Mouse (Mus musculus): ENCODE measurements around the gene Capn8. TPM values are rescaled to one million over a fixed set of nuclear protein-coding genes. Genes with fewer than 3 reads are reported as not detected.
A peak's percentile ranks its signal among the peaks of the same experiment; 100 is the strongest.
"Not testable (repeated sequence)": the region's sequence is repeated elsewhere in the genome, so short reads cannot be mapped to it uniquely, and the experiment has no call there.

The Capn8 gene
- polyA plus RNA-seq, 1 experiment from 2014 or later = not detected

- H3K4me2 ChIP-seq (ENCODE audit: low read length) = no peak overlapping the region
- no peak overlapping the region for H3K27ac ChIP-seq (replicated peaks; ENCODE audit: low read depth, low read length)
- ATAC-seq (ENCODE audit: low FRiP score, low TSS enrichment) = no peak
- H3K4me1 ChIP-seq (ENCODE audit: control insufficient read depth, insufficient read depth, low read length) = peaks cover 10% of the 10 kb centered on the region
- 77% methylated on average over 4 of the region's 4 CpGs for WGBS
- no peak overlapping the region for H3K9ac ChIP-seq (replicated peaks; ENCODE audit: low read length)
- H3K36me3 ChIP-seq (ENCODE audit: control insufficient read depth, insufficient read depth, low read length) = no peaks in the 10 kb centered on the region
- DNase-seq = no peak
- no peaks in the 10 kb centered on the region for H3K9me3 ChIP-seq (ENCODE audit: control insufficient read depth, low read length)
- no peaks in the 10 kb centered on the region for H3K27me3 ChIP-seq (ENCODE audit: control insufficient read depth, insufficient read depth, low read length)
- H3K4me3 ChIP-seq (replicated peaks; ENCODE audit: low read depth, low read length) = no peak overlapping the region
These were observed 75.3 kb downstream of the Capn8 start for GRCm38 (mm10) chr1:182640094-182640493.

GRCm38 (mm10) chr1:182642779-182643178 is 78.0 kb downstream of the Capn8 start:
- WGBS = 58% methylated on average over 2 of the region's 2 CpGs
- no peaks in the 10 kb centered on the region for H3K9me3 ChIP-seq (ENCODE audit: control insufficient read depth, low read length)
- no peak overlapping the region for H3K27ac ChIP-seq (replicated peaks; ENCODE audit: low read depth, low read length)
- ATAC-seq (ENCODE audit: low FRiP score, low TSS enrichment) = no peak
- H3K36me3 ChIP-seq (ENCODE audit: control insufficient read depth, insufficient read depth, low read length) = no peaks in the 10 kb centered on the region
- no peak overlapping the region for H3K4me3 ChIP-seq (replicated peaks; ENCODE audit: low read depth, low read length)
- DNase-seq = no peak
- peaks cover 13% of the 10 kb centered on the region for H3K4me1 ChIP-seq (ENCODE audit: control insufficient read depth, insufficient read depth, low read length)
- no peaks in the 10 kb centered on the region for H3K27me3 ChIP-seq (ENCODE audit: control insufficient read depth, insufficient read depth, low read length)
- no peak overlapping the region for H3K4me2 ChIP-seq (ENCODE audit: low read length)
- no peak overlapping the region for H3K9ac ChIP-seq (replicated peaks; ENCODE audit: low read length)

DNA sequence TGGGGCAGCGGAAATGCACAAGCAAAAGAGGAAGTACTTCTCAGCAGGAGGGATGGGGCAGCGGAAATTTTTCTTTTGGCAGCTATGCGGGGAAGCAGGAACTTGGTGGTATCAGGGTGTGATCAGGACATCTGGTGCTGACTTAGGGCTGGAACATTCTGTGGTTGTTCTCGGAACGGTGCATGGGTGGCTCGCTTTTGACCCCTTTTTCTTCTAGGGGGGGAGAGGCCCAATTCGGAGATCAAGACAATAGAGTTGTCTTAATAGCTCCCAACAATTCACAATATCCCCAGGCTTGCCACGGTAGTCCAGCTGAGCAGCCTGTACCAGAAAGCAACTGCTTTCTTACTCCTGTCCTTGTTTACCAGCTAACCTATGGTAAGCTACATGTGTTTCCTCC is 79.6 kb downstream of the Capn8 start:
- H3K36me3 ChIP-seq (ENCODE audit: control insufficient read depth, insufficient read depth, low read length); H3K27me3 ChIP-seq (ENCODE audit: control insufficient read depth, insufficient read depth, low read length); H3K4me3 ChIP-seq (replicated peaks; ENCODE audit: low read depth, low read length); H3K4me2 ChIP-seq (ENCODE audit: low read length); H3K9me3 ChIP-seq (ENCODE audit: control insufficient read depth, low read length); ATAC-seq (ENCODE audit: low FRiP score, low TSS enrichment); H3K9ac ChIP-seq (replicated peaks; ENCODE audit: low read length); DNase-seq: not testable (repeated sequence)
- WGBS = 80% methylated on average over 8 of the region's 8 CpGs
- Histone ChIP-seq H3K4me1 (ENCODE audit: control insufficient read depth, insufficient read depth, low read length) (peaks cover 13% of the 10 kb centered on the region), H3K27ac (replicated peaks; ENCODE audit: low read depth, low read length) (peak overlapping the region; percentile 49; the same call in 1 of the 2 replicates)

GRCm38 (mm10) chr1:182645211-182645668 is 80.4 kb downstream of the Capn8 start:
- Histone ChIP-seq H3K4me2 (ENCODE audit: low read length) (no peak overlapping the region), H3K9ac (replicated peaks; ENCODE audit: low read length) (no peak overlapping the region), H3K4me3 (replicated peaks; ENCODE audit: low read depth, low read length) (no peak overlapping the region), H3K9me3 (ENCODE audit: control insufficient read depth, low read length) (no peaks in the 10 kb centered on the region), H3K27ac (replicated peaks; ENCODE audit: low read depth, low read length) (peak overlapping the region; percentile 49), H3K27me3 (ENCODE audit: control insufficient read depth, insufficient read depth, low read length) (no peaks in the 10 kb centered on the region), H3K36me3 (ENCODE audit: control insufficient read depth, insufficient read depth, low read length) (no peaks in the 10 kb centered on the region), H3K4me1 (ENCODE audit: control insufficient read depth, insufficient read depth, low read length) (peaks cover 13% of the 10 kb centered on the region)
- WGBS = 42% methylated on average over 6 of the region's 6 CpGs
- ATAC-seq (ENCODE audit: low FRiP score, low TSS enrichment) = peak; percentile 55; the same call in 1 of the 2 replicates
- DNase-seq = peak; percentile 71

DNA sequence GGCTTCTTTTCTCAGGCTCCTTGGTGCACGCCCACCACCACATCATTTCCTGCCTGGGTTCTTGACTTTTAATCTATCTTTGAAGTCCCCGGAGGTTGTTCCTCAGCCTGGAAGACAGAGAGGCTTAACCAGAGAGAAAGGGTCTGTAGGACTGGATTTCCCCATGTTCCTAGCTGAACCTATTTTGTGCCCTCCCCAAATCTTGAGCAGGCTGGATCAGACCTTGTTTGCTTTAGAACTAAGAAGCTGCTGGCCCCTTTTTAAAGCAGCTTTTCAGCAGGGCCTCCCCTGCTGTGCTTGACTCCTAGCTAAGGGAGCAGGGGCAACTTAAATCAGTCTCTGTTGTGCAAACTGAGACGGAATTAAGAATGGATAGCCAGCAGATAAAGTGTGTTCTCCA is 82.0 kb downstream of the Capn8 start:
- Histone ChIP-seq H3K4me1 (ENCODE audit: control insufficient read depth, insufficient read depth, low read length) (peaks cover 13% of the 10 kb centered on the region), H3K9me3 (ENCODE audit: control insufficient read depth, low read length) (no peaks in the 10 kb centered on the region), H3K36me3 (ENCODE audit: control insufficient read depth, insufficient read depth, low read length) (no peaks in the 10 kb centered on the region), H3K9ac (replicated peaks; ENCODE audit: low read length) (no peak overlapping the region), H3K4me2 (ENCODE audit: low read length) (no peak overlapping the region), H3K27ac (replicated peaks; ENCODE audit: low read depth, low read length) (no peak overlapping the region), H3K27me3 (ENCODE audit: control insufficient read depth, insufficient read depth, low read length) (no peaks in the 10 kb centered on the region), H3K4me3 (replicated peaks; ENCODE audit: low read depth, low read length) (no peak overlapping the region)
- DNase-seq (no peak), ATAC-seq (ENCODE audit: low FRiP score, low TSS enrichment) (no peak)
- WGBS = 29% methylated on average over 3 of the region's 3 CpGs

GRCm38 (mm10) chr1:182657760-182658159 is 93.0 kb downstream of the Capn8 start:
- Histone ChIP-seq H3K9me3 (ENCODE audit: control insufficient read depth, low read length) (no peaks in the 10 kb centered on the region), H3K36me3 (ENCODE audit: control insufficient read depth, insufficient read depth, low read length) (no peaks in the 10 kb centered on the region), H3K27ac (replicated peaks; ENCODE audit: low read depth, low read length) (no peak overlapping the region), H3K9ac (replicated peaks; ENCODE audit: low read length) (no peak overlapping the region), H3K4me1 (ENCODE audit: control insufficient read depth, insufficient read depth, low read length) (no peaks in the 10 kb centered on the region), H3K4me2 (ENCODE audit: low read length) (no peak overlapping the region), H3K27me3 (ENCODE audit: control insufficient read depth, insufficient read depth, low read length) (no peaks in the 10 kb centered on the region), H3K4me3 (replicated peaks; ENCODE audit: low read depth, low read length) (no peak overlapping the region)
- WGBS = 30% methylated on average over 6 of the region's 6 CpGs
- ATAC-seq (ENCODE audit: low FRiP score, low TSS enrichment) = no peak
- DNase-seq = peak; percentile 74

DNA sequence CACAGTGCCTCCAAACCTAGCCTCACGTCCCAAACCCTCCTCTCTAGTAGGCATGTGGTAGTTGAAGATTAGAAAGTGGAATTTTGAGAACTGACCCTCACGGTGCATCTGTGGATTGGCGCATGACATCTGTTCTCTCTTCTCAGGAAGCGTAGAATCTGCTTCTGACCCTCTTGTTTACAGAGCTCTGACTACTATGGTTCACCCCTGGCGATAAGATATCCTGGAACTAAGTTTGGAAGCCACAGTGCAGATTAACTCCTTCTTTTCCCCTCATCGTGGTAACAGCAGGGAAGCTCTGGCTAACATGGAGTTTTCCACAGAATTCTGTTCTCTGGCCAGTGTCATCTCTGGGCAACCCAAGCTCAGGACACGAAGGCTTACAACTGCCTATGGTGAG is 95.6 kb downstream of the Capn8 start:
- DNase-seq (no peak), ATAC-seq (ENCODE audit: low FRiP score, low TSS enrichment) (no peak)
- no peaks in the 10 kb centered on the region for H3K9me3 ChIP-seq (ENCODE audit: control insufficient read depth, low read length)
- H3K4me1 ChIP-seq (ENCODE audit: control insufficient read depth, insufficient read depth, low read length) = peaks cover 6% of the 10 kb centered on the region; the same call in 1 of the 2 replicates
- H3K27me3 ChIP-seq (ENCODE audit: control insufficient read depth, insufficient read depth, low read length) = no peaks in the 10 kb centered on the region
- H3K36me3 ChIP-seq (ENCODE audit: control insufficient read depth, insufficient read depth, low read length) = no peaks in the 10 kb centered on the region
- 81% methylated on average over 7 of the region's 7 CpGs for WGBS
- H3K4me2 ChIP-seq (ENCODE audit: low read length) = no peak overlapping the region
- H3K9ac ChIP-seq (replicated peaks; ENCODE audit: low read length) = no peak overlapping the region
- no peak overlapping the region for H3K27ac ChIP-seq (replicated peaks; ENCODE audit: low read depth, low read length)
- no peak overlapping the region for H3K4me3 ChIP-seq (replicated peaks; ENCODE audit: low read depth, low read length)

DNA sequence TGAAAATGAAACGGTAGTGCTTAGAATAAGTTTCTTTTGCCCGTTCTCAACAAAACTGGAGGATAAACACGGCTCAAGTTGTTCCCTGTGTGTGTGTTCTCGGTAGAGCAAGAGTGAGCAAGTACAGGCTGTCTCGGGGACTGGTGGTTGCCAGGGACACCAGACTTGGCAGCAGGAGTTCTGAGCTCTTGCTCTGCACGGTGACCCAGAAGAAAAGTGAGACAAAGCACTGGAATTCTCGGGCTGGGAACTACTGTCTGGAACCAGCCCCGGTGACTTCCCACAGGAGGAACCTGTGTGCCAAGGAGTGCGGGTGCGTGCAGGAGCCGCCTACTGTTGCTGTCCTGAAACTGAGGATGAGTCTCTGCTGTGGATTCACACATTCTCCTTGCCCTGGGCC is 98.9 kb downstream of the Capn8 start:
- H3K27ac ChIP-seq (replicated peaks; ENCODE audit: low read depth, low read length) = no peak overlapping the region

DNA sequence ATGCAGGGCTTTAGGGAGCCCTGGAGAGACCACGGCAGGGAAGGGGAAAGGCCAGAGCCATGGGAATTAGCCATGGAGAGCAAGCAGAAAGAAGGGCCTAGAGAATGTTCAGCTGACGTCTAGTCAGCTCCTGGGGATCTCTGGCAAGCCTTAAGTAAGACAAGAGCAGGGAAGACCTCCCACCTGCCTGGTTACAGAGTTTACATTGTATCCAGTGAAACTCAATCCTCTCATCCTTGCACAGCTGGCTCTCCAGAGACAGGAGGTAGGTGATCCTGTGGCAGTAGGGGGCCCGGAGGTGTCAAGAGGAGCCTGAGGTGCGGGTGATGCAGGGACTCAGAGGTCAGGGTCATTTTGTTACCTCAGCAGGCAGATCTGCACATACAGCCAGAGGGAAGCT is 100.0 kb downstream of the Capn8 start:
- no peak for DNase-seq
- H3K27ac ChIP-seq (replicated peaks; ENCODE audit: low read depth, low read length) = no peak overlapping the region

More for the DNA sequence above, 98.9 kb downstream of the Capn8 start:
- Histone ChIP-seq H3K4me1 (ENCODE audit: control insufficient read depth, insufficient read depth, low read length) (peaks cover 15% of the 10 kb centered on the region), H3K4me3 (replicated peaks; ENCODE audit: low read depth, low read length) (no peak overlapping the region), H3K9ac (replicated peaks; ENCODE audit: low read length) (no peak overlapping the region), H3K36me3 (ENCODE audit: control insufficient read depth, insufficient read depth, low read length) (no peaks in the 10 kb centered on the region), H3K9me3 (ENCODE audit: control insufficient read depth, low read length) (no peaks in the 10 kb centered on the region), H3K4me2 (ENCODE audit: low read length) (no peak overlapping the region), H3K27me3 (ENCODE audit: control insufficient read depth, insufficient read depth, low read length) (no peaks in the 10 kb centered on the region)
- WGBS = 33% methylated on average over 11 of the region's 11 CpGs
- peak; percentile 56 for DNase-seq
- ATAC-seq (ENCODE audit: low FRiP score, low TSS enrichment) = no peak

More for the DNA sequence above, 100.0 kb downstream of the Capn8 start:
- Histone ChIP-seq H3K9ac (replicated peaks; ENCODE audit: low read length) (no peak overlapping the region), H3K36me3 (ENCODE audit: control insufficient read depth, insufficient read depth, low read length) (no peaks in the 10 kb centered on the region), H3K27me3 (ENCODE audit: control insufficient read depth, insufficient read depth, low read length) (no peaks in the 10 kb centered on the region), H3K4me3 (replicated peaks; ENCODE audit: low read depth, low read length) (no peak overlapping the region), H3K4me2 (ENCODE audit: low read length) (no peak overlapping the region), H3K9me3 (ENCODE audit: control insufficient read depth, low read length) (no peaks in the 10 kb centered on the region), H3K4me1 (ENCODE audit: control insufficient read depth, insufficient read depth, low read length) (peaks cover 15% of the 10 kb centered on the region)
- ATAC-seq (ENCODE audit: low FRiP score, low TSS enrichment) = no peak
- 44% methylated on average over 4 of the region's 4 CpGs for WGBS
